Mouse (Mus musculus) CD4-positive, CD25-positive, alpha-beta regulatory T cell, adult 2 months (primary cell): ENCODE data around the gene Iffo2.
A peak's percentile ranks its signal among the peaks of the same experiment; 100 is the strongest.

Source experiments
- DNase-seq: peaks from one replicate; pipeline ENCODE4 v3.0.0-alpha.2; 2012; ENCODE audit warnings: low read depth, low spot score

Iffo2 gene

DNA sequence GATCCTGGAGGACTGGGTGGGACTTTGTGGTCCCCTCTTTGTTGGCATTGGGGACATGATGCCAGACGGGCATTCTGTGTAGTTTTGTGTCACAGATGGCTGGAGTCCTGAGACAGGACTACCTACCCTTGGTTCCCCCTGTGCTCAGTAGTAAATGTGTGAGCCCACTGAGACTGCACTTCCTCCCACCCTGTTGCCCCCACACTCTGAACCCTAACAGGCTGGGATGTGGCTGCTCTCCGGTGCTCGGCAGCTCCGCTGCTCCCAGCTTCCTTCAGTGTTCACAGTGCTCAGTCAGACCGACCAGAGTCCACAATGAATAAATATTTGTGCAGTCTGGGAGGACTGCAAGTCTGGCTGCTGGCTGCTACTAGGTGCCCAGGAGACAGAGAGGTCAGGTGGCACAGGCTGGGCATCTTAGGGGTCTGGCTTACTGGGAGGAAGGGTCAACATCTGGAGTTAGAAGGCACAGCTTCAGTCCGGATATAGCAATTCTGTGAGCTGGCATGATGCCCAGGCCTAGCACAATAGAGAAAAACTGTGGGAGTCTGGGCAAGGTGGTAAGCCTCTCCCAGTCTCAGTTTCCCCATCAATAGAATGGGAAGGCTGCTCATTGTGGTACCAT is 51.2 kb downstream of the Iffo2 start:
- no peak for DNase-seq

DNA sequence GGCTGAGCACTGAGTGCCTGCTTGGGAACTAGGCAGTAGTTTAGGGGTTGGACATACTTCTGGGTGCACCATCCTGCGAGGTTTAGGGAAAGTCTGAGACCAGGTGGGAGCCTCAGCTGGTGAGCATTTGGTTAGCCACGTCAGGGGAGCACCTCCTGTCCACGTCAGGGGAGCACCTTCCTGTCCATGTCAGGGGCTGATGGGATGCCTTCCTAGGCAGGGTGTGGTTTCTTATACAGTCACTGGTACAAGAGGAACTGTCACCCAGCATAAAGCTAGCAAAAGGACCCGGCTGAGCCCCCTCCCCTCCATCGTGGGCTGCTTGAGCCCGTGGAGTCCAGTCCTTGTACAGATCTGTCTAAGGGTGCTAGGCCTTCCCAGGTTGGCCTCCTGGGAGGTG is 52.0 kb downstream of the Iffo2 start:
- no peak for DNase-seq

DNA sequence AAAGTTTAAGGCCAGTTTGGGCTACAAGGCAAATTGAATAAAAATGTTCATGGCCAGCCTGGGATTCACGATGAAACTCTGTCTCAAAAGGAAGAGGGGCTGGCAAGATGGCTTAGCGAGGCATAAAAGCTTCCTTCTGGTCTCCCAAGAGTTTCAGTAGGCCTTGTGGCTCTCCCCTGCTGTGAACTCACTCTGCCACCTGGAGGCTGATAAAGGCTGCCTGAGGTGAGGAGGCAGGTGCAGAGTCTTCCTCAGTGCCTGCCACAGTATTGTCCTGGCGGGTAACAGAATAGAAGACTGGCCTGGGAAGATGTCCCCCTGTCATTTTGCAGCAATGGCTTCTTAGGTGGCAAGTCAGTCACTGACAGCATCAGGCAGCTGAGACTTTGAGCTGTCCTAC is 52.6 kb downstream of the Iffo2 start:
- DNase-seq: peak; percentile 40

DNA sequence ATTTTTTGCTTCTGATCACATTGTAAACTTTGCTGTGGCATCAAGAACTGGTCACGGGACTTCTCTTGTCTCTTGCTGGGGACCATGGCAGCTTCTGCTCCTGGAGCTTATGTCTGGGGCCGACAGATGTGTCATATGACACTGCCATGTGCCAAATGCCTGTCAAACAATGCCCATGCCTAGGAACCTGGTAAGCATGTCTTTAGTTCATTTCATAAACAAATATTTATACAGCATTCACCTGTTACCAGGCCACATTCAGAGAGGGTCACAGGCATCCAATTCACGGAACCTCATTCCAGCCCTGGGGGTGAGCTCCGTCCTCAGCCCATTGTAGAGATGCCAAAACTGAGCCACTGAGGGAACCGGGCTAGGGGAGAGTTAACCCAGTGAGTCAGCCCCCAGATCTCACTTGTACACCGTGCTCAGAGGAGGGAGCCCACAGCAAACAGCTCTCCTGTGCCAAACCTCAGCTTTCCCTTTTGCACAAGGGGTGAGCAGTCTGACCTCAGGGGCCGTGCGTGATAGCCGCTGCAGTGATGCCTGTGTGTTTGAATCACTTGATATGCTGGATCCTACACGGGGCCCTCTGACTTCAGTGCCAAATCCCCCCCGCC is 53.4 kb downstream of the Iffo2 start:
- DNase-seq: no peak

DNA sequence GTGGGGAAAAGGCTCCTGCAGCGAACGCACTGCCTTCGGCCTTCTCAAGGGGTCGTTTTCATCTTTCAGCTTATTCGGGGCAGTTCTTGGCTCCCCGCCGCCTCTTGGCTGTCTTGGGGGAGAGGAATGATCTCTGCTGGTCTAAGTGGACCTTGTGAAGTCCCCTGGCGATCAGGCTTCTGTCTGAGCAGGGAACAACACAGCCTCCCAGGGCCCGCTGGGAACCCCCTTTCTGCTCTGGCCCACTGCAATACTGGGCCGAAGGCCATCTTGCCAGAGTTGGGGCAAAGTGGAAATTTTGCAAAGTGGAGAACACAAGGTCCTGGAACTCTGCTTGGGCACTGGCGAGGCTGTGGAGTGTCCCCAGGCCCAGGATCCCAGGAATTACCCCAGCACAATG is 54.4 kb downstream of the Iffo2 start:
- no peak for DNase-seq

DNA sequence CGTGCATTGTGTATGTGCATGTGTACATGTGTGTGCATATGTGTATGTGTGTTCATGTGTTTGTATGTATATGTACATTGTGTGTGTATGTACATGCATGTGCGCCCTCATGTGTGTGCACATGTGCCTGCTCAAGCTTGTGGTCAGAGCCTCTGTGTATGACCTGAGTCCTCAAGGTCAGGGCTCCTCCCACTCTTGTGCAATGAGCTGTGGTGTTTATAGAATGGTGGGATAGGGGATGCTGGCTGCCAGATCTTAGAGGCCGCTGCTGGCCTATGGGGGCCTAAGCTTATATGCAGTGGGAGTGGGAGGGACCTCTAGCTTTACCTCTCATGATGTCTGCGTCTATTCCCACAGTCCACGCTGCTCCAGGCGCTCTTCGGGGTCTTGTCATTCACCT is 55.4 kb downstream of the Iffo2 start:
- DNase-seq: no peak

DNA sequence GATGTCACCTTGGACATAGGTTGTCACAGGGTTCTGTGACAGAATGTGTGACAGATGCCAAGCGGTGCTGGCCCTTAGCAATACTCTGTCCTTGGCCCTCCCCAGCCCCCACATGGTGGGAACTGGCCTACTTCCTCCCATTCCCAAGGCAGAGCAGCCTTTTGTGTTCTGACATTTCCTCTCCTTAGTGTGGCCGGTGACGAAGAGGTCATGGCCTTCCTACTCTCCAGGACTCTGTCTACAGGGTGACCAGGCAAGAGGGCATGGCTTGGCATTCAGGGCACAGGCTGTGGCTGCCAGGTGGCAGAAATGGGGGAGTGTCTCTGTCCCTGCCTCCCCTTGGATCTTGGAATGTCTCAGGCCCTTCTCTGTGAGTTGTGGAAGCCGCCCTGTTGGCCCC is 57.0 kb downstream of the Iffo2 start:
- no peak for DNase-seq

DNA sequence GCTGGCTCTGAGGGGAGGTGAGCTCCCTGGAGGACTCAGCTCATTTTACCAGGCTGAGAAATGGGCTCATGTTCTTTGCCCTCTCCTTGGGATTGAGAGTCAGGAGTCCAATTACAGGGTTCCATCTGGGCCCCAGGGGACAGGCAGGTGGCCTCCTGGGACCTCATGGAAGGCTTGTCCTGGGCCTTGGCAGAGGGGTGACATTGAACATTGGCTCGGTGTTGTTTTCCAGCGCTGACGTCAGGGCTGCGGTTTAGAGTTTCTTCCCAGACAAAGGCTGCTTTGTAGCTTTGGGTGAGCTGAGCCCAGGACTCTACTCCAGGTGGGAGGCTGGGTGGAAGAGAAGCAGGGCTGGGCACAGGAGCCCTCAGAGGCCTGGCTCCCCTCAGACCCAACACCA is 57.4 kb downstream of the Iffo2 start:
- no peak for DNase-seq

DNA sequence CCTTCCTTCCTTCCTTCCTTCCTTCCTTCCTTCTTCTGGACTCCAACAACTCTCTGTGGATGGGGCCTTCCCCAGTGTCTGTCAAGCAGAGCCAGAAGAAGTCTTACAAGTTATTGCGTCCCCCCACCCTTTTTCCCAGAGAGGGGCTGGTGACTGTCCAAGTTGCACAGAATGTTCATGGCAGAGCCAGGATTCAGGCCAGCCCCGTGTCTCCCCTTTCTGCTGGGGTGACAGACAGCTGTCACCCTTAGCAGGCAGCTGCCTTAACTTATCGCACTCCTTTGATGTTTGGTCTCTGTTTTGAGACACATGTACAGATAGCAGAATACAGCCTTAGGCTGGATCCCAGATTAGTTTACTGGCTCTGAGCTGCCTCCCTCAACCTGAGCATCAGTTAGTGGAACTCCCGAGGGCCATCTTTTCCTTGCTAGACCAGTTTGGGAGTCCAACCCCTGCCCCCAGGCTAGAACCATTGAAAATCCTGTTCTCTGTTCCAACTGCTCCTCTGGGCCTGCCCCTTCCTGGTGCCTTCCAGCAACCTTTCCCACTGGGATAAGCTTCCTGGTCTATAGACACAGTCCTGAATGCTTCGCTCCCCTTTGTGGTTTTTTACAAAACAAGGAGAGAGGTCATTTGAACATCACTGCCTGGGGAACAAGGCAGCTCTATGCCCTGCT is 59.1 kb downstream of the Iffo2 start:
- no peak for DNase-seq

DNA sequence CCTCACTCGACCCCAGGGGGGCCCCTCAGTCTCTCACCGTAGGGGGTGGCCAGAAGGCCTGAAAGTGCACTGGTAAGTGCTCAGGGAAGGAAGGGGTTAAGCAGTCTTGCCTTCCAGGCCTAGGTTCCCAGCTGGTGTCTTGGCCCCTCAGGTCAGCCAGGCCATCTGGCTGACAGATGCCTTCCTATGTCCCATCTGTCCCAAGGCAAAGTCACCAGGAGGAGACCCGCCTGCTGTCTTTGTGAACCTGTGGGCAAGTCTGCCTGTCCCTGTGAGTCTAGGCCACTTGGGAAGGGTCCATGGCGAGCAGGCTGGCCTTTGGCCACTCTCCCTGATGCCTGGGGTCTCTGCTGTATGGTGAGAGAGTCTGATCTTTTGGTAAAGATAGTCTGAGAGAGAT is 60.1 kb downstream of the Iffo2 start:
- no peak for DNase-seq

DNA sequence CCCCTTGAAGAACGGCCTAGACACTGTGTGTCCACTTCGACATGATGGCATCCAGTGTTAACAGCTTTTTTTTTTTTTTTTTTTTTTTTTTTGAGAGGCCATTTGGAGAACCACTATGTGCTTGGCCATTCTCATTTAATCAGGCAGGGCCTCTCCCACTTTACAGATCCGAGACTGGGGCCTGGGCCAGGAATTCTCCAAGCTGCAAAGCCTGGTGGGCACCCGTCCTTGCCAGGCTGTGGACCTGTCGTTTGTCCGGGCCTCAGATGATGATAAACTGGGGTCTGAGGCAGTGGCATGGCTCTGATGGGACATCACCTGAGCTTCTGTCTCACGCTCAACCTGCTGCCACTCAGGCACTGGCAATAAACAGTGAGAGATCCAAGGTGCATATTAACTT is 62.5 kb downstream of the Iffo2 start:
- no peak for DNase-seq

DNA sequence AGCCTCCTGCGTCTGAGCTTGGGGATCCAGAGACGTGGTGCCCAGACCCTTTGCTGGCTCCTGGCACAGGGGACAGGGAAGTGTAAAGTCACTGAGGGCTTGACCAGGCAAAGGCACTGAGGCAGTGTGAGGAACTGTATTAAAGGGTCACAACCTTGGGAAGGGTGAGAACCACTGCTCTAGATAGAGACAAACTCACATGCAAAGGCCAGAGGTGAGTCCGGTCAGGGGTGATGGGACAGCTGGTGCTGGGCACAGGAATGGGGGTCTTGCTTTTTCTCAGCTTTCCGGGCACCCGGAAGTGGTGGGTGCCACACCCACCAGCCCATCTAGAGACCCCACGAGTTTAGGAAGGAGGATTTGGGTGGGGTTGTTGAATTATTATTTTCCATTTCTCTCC is 63.0 kb downstream of the Iffo2 start:
- DNase-seq: no peak

DNA sequence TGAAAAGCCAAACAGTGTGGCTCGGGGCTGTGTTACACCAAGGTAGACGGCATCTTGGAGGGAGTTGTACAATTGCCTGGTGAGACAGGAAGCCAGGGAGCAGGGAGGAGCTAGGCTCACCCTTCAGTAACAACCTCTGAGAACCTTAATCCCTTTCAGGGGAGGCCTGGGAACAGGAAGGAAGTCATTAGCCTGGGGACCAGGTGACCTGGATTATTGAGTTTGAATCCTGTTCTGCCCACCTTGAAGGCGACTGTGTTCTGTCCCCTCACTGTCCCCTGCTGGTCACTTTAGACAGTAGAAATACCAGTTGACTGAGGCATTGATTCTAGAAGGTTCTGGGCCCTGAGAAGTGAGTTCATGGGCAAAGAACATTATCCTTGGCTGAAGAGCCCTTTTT is 63.7 kb downstream of the Iffo2 start:
- DNase-seq: no peak

DNA sequence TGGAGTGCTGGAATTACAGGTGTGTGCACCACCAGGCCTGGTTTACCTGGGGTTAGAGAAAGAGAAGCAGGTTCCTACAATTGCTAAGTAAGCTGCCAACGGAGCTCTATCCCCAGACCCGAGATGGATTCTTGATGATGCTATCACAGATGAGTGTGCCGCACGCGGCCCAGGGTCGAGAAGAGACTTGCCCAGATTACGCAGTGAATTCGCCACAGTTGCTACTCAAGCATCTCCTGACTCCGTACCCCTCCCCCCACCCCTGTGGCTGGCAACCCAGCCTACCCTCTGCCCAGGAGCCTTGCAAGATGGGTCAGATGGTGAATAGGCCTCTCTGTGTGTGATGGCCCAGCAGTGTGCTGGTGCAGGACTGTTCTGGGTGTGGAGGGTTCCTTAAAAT is 66.4 kb downstream of the Iffo2 start:
- DNase-seq: no peak

DNA sequence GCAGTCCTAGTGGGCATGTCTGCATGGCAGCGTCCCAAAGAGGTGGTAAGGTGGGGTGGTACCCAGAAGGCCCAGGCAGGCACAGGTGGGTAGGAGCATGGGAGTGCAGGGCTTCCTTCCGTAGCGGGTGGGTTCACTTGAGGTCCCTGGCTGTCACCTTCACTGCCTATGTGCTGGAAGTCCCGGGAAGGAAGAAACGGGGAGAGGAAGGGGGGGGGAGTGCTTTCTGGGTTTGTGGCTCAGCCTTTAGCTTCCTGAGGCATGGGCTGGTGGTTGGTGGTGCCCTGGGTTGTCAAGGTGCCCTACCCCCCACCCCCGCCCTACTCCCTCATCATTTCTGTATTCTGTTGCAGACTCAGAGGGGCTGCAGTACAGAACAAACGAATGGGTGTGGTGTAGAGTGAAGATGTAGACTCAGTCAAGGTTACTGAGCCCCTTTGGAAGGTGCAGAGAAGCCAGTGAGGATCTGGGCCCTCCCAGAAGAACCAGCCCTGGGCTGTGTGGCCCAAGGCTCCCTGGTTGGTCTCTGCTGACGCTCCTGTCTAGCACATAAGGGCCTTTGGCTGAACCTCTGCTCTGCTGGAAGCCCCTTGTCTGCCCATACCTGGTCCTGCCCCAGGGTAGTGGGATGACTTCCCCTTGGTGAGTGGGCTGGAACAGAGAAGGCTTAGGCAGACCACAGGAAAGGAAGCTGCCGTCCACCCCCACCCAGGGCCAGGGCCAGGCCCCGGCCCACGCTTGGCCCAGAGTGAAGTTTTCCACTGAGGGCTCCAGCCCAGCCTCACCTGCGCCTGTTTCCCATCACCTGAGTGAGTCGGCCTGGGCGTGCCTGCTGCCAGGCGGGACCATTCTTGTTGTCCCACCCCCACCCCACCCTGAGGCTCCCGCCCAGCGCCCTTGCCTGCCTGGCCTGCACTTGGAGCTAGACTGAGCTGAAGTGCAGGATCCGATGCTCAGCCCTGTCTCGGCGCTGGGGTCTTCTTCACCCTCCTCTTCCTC is 67.2 kb downstream of the Iffo2 start:
- DNase-seq: peak; percentile 52

DNA sequence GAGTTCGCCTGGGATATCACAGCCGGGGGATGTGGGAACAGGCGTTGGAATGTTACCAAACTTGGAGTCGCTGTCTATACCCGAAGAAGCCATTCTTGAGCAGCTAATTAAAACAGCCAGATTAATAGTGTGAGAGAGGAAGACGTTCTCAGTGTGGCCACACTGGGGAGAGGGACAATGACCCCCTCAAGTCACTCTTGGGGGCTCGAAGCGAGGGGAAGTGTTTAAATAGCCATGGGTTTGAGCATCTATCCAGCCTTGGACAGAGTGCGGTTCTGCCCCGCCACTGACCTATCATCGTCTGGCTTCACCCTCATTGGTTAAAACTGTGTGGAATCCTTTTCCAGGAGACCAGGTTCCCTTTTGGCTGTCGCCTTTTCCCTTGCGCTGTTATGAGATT is 68.0 kb downstream of the Iffo2 start:
- no peak for DNase-seq

DNA sequence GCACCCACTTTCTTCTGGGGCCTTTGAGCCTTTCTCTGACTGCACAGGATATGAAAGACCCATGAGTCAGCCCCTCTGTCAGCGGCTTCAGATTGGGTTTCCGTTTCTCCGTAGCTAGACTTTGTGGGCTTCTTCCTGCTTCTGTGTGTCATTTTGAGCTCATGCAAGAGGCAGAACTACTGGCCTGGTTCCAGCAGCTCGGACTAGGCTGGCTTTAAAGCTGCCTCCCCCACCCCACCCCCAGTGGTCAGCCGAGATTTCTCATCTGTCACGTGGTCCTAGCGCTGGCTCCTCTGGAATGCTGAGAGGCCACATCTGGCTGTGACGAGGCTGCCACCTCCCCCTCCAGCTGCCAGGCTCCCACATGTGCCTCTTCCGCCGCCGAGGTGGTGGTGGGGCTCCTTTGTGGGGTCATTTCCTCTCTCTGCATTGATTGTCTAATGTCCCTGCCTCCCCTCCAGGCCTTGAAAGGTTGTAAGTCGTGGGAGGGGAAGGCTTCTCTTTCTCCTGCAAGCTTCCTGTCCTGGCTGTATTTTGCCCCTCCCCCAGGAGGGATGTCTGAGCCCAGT is 68.7 kb downstream of the Iffo2 start:
- peak; percentile 83 for DNase-seq

DNA sequence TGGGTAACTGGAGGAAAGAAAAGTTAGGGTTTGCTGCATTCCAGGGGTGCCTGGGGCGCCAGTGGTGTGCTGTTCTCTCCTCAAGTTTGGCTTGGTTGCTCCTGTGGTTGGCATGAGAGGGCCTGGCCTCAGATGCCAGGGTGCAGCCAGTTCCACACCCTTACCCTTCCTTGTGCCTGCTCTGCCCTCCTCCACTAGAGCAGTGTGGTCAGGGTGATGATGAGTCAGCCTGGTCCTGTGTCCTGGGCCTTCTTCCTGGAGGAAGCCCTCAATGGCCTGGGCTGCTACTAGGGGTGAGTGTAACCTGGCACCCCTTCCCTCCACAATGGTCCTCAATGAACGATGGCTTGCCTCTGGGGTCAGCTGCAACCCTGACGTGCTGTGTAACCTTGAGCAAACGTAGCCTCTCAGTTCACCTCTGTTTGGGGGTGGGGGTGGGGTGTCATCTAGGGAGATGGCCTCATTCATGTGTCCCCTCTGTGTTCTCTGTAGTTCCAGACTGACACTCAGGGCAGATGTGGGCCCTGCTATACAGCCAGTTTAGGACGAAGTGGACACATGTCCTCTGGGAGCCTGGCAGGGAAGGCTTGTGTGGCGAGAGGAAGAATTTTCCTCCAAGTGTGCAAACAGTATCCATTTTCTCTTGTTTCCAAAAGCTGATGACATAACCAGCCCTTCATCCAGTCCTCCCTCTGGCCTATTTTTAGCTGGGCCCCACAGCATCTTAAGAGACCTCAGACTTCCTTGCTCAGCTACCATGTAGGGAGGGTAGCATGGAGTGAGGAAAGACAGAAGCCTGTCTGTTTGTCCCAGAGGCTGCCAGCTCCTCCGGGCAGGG is 71.4 kb downstream of the Iffo2 start:
- no peak for DNase-seq

DNA sequence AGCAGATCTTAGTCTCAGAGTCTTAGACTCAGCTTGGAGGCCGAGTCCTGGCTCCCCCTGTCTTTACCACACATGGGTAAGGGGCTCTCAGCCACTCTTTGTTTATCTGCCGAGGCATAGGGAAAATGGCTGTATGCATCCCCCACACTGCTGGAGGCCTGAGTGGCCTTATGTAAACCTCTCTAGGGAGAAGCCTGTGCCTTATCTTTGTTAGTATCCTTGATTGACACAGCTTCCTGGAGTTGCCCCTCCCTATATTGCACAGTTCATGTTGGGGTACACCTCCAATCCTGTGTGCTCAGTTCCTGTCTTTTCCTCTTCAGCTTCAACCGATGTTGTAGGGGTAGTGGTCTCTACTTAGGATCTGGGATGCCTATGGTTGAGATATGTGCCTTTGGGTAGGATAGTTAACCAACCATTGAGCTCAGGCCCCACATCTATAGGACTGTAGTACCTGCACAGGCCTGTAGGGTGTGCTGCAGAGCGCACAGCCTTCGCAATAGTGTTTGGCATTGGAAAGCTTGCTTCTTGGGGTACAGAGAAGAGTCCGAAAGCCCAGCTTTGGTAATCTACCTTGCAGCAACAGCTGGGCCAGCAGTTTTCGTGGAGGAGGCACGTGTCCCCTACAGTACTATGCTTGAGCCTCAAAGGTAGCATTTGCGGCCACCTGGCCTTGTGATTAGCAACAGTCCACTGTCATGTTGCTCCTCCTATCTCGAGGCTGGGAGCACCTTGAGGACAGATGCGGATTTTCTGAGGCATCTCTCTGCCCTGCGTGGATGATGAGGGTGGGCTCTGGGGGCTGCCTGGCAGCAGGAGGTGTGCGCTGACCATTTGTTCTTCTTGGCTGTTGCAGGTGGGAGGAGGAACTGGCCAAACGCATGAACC is 72.3 kb downstream of the Iffo2 start, which contains the start of gene Gm21969:
Gene Gm21969, plus strand, starts transcription at position 830 of the 888 bp plus-strand sequence.
- DNase-seq: peak; percentile 86

DNA sequence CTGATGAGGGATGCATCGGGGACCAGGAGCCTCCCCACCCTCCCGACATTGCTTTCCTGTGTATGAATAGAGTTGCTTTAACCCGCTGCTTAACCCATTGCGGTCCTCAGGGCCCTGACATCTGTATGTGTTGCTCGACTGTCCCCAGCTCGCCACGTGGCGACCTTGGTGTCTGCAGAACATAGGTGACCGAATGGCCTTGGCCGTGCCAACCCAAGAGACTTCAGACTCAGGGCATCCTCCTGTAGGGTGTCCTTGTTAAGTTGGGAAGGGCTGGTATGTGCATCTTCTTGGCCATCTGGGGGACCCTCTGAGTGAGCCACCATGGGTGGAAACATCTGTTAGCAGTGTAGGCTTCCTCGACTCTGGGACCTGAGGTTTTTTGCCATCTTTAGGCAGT is 74.9 kb downstream of the Iffo2 start:
- no peak for DNase-seq
